Mouse (Mus musculus): ENCODE data around the gene 1600002K03Rik.
A peak's percentile ranks its signal among the peaks of the same experiment; 100 is the strongest.

GRCm38 (mm10) chr10:80165392-80166128, 7.2 kb upstream of the 1600002K03Rik start, which contains the start of gene Cirbp:
- TF ChIP-seq CTCF (IDR thresholded peaks at IDR 0.05; ENCODE audit: borderline replicate concordance, insufficient read depth, low read depth, low read length) (no peak), POLR2A (IDR thresholded peaks at IDR 0.05; ENCODE audit: borderline replicate concordance, insufficient read depth, low read length) (0 out of 2 replicates have a peak, but pooled peaks have one; percentile 27)

Data from cerebellum, adult 2 months (tissue).